Mouse (Mus musculus): ENCODE results near the gene Drc3.

Drc3 gene

DNA sequence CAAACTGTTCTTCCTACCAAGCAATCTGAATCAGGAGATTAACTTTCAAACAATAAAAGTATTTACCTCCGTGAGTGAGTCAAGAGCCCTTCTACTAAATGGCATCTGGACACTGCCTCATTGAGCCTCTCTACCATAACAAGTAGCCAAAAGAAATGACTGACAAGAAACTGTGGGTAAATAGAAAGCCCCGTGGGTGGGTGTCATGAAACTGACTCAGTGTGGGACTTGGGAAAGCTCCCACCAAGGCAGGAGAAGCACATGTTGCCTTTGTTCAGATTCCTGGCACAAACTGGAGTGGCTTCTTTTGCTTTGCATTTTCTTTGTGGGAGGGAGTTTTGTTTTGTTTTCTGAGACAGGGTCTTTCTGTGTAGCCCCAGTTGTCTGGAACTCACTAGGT lies 17.4 kb upstream of the Drc3 start:
- DNase-seq (ENCODE audit: low spot score in 2 of 2): no peak

- peak in 1 of 2 experiments; percentile 30 for DNase-seq (ENCODE audit: low spot score in 2 of 2)
These were observed 14.8 kb upstream of the Drc3 start for GRCm38 (mm10) chr11:60338291-60338690.

GRCm38 (mm10) chr11:60339361-60339760 lies 13.8 kb upstream of the Drc3 start:
- DNase-seq (ENCODE audit: low spot score in 2 of 2): no peak

- no peak for DNase-seq (ENCODE audit: low spot score in 2 of 2)
These were observed 7.3 kb upstream of the Drc3 start for GRCm38 (mm10) chr11:60345868-60346267.

- no peak for DNase-seq (ENCODE audit: low spot score in 2 of 2)
These were observed 6.6 kb upstream of the Drc3 start for GRCm38 (mm10) chr11:60346537-60346936.

- DNase-seq (ENCODE audit: low spot score in 2 of 2): no peak
These were observed 1.7 kb upstream of the Drc3 start for GRCm38 (mm10) chr11:60351388-60351787.

GRCm38 (mm10) chr11:60351925-60352371 lies 1.2 kb upstream of the Drc3 start:
- DNase-seq (ENCODE audit: low spot score in 2 of 2): peak; percentile 46 to 47

DNA sequence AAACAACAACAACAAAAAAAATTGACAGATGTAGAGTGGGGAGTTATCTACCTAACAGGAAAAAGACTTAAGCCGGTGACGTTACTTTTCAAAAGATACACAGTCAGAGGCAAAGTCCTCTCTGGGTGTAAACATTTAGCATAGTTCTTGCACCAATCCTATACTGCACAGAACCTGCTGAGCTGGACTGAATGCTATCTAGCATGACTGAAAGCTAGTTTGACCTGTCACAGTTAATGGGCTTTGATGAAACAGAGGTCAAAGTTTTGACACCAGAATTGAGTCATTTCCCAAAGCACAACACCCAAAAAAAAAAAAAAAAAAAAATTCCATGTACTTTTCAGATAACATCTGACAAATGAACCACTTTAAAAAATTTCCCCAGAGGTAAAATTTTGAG lies 2.8 kb downstream of the Drc3 start:
- DNase-seq (ENCODE audit: low spot score in 2 of 2): no peak

DNA sequence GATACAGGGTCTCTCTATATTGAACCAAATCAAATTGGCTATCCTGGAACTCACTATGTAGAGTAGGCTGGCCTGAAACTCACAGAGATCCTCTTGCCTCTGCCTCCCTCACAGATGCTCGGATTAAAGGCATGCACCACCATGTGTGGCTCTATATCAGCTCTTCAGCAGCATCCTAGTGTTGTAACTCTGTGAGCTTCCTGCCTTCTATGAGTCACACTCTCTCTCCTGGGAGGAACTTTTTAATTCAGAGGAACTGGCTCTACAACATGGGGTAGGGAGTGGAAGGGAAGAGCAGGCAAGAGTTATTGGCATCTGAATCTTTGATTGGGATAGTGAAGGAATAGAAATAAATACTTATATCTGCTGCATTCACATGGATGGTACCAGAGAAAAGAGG lies 4.0 kb downstream of the Drc3 start:
- no peak for DNase-seq (ENCODE audit: low spot score in 2 of 2)

GRCm38 (mm10) chr11:60358548-60358947 lies 5.4 kb downstream of the Drc3 start:
- no peak for DNase-seq (ENCODE audit: low spot score in 2 of 2)

DNA sequence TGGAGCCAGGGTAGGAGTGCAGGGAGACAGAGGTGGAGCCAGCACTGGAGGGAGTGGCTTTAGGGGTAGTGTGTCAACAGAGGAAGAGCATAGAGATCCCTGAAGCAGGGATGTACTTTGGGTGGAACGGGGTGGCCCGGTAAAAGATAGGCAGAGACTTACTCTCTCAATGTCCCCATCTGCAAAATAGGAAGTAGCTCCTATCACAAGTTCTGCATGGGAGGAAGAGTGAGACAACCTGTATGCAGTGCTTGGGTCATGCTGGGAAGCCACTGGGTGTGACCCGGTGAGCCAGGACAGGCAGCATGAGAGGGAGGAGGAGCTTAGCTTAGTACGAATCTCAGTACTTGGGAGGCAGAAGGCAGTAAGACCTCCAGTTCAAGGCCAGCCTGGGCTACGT lies 6.0 kb downstream of the Drc3 start:
- DNase-seq (ENCODE audit: low spot score in 2 of 2): no peak

DNA sequence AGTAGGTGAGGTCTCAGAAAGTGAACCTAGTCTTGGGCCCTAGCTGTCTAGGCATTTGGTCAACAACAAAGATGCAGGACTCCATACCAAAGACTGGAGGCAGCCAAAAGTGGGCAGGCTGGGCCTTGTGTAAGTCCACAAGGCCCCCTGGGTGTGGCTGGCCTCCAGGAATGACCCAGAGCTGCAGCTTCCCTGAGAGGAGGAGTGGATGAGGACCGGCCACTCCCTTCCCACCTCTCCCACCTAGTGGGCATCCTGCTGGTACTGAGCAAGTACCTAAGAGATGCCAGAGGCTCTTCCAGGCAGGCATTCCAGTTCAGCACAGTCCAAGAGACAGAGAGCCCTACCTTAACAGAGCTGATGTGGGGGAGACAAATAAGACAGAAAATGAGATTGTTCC lies 6.8 kb downstream of the Drc3 start:
- no peak for DNase-seq (ENCODE audit: low spot score in 2 of 2)

GRCm38 (mm10) chr11:60360631-60361201 lies 7.6 kb downstream of the Drc3 start:
- DNase-seq (ENCODE audit: low spot score in 2 of 2): no peak

DNA sequence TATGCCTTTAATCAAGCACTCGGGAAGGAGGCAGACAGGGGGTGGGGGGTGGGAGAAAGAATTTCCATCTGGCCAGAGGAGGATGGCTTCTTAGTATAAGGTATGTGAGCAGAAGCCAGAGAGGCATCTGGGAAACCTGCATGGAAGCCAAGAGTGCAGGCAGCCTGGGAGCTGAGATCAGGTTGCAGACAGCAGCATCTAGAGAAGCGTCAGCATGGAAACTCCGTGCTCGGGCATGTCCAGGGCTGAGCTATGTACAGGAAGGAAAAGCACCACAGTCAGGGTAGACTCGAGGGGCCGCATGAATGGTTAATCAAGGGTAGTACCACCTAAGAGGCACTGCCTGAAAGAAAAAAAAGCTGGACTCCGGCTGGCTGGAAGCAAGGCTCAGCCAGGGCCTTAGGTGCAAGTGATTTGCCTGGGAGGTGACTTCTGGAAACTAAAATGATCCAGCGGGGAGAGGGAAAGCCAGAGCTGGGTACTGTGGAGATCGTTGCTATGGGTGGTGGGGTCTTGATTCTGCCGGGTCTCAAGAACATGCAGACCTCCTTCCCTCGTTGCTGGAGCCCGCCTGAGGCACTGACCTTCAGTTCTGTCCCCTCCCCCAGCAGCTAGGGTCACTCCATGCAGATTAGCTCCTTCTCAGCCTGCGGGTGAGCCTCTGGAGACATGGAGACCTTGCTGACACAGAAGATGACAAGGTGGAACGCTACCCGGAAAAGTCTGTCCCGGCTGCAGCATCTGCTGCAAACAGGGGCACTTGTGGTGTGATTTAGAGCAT lies 13.3 kb downstream of the Drc3 start:
- DNase-seq (ENCODE audit: low spot score in 2 of 2): no peak

DNA sequence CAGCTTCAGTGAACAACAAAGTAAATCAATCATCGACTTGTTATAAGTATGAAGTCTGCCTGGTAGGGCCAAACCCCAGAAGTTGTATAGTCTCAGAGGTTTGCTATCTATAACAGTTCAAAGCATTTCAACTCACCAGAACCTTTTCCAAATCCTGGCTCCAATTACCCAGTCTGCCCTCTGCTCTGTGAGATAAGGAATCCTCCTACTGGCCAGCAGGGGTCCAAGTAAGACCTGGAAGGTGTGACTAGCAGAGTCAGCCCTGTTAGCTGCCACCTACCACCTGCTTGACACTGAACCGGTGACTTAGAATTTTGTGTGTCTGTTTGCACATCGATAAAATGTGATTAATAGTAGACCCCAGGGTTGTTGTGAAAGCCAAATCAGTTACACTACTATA lies 14.1 kb downstream of the Drc3 start:
- no peak for DNase-seq (ENCODE audit: low spot score in 2 of 2)

- DNase-seq (ENCODE audit: low spot score in 2 of 2): no peak
These were observed 15.8 kb downstream of the Drc3 start for GRCm38 (mm10) chr11:60368909-60369308.

DNA sequence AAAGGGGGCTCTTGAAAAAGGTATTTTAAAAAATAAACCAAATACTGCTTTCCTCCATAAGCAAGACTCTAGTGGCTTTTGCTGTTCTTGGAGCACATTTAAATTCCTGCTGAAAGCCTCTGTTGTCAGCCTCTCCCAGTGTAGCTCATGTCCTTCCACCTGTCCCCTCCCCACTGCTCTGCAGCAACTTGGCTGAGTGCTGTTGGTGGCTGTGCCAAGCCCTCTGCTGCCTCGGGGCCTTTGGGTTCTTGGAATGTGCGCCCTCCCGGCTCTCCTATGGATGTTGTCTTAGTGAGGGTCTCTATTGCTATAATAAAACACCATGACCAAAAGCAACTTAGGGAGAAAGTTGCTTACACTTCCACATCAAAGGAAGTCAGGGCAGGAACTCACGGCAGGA lies 16.3 kb downstream of the Drc3 start:
- DNase-seq (ENCODE audit: low spot score in 2 of 2): no peak

DNA sequence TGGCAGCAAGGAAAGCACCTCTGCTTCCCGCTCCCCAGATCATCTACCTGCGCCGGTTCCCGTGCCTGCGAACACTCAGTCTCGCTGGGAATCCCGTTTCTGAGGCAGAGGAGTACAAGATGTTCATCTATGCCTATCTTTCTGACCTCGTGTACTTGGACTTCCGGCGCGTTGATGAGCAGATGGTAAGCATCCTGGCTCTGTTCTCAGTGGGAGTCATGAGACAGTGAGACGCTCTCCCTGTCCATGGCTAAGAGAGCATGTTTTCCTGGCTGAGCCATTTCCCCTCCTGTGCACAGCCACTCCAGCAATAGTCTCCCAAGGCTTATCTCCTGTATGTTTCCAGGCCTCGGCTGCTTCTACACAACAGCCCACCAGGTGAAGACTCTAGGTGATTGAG lies 17.3 kb downstream of the Drc3 start:
- DNase-seq (ENCODE audit: low spot score in 2 of 2): no peak

- no peak for DNase-seq (ENCODE audit: low spot score in 2 of 2)
These were observed 21.4 kb downstream of the Drc3 start for GRCm38 (mm10) chr11:60374481-60374880.

DNA sequence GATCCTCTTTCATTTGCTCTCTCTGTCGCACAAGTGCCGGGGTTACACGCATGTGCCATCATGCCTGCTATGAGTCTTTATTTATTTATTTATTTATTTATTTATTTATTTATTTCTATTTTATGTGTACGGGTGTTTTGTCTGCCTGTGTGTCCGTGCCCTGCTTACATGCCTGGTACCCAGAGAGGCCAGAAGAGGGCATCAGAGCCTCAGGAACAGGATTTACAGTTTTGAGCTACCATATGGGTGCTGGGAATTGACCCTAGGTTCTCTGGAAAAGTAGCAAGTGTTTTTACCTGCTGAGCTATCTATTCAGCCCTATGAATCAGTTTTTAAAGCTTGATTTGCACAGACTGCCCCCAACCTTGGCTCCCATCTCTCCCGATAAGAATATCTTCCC lies 30.4 kb downstream of the Drc3 start:
- no peak for DNase-seq (ENCODE audit: low spot score in 2 of 2)

DNA sequence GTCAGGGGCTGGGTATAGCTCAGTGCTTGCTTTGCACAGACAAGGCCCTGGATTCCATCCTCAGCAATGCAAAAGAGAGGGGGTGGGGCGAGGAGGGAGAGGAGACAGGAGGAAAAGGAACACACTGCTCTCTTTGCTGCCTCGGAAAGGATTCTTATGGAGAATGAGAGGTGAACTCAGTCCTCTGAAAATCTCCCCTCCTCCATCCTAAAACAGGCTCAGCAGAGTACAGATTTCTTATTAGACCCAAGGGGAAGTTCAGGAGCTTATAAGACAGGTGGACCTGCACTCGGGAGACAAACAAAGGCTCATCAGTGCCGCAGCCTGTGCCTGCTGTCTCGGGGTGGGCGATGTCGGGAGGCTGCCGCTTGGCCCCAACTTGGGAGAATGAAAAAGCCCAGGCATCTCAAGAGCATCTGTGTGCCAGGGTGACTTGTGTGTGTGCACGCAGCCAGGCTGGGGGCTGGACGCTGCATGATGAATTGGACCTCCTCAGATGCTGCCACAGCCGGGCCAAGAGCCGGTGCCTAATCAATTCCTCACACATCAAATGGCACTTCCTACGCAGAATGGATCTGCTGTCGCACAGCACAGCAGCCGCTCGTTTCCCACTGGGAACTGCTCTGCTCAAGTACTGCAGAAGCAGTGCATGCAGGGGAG lies 31.8 kb downstream of the Drc3 start:
- peak; percentile 66 to 67 for DNase-seq (ENCODE audit: low spot score in 2 of 2)

- DNase-seq (ENCODE audit: low spot score in 2 of 2): no peak
These were observed 32.8 kb downstream of the Drc3 start for GRCm38 (mm10) chr11:60385946-60386345.

DNA sequence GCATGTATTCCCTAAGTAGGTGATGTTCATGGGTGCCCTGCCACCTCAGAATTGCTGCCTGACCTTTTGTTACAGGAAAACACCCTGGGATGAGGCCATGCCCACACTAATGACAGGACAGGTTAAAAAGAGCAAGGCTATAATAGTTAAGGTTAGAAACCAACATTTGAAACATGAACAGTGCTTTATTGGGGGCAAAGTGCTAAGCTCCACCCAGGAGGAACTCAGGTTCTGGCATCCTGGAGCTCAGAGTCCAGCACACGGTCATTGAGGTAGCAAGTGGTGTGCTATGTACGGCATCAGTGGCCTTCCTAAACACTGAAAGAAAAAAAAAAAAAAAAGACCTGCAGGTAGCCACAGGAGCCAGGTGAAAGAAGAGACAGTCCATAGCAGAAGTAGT lies 34.8 kb downstream of the Drc3 start:
- DNase-seq (ENCODE audit: low spot score in 2 of 2): no peak

All from frontal cortex, postnatal 14 days (tissue).